8 mouse cellular contexts compared by ENCODE assay signal in the genomic region with DNA sequence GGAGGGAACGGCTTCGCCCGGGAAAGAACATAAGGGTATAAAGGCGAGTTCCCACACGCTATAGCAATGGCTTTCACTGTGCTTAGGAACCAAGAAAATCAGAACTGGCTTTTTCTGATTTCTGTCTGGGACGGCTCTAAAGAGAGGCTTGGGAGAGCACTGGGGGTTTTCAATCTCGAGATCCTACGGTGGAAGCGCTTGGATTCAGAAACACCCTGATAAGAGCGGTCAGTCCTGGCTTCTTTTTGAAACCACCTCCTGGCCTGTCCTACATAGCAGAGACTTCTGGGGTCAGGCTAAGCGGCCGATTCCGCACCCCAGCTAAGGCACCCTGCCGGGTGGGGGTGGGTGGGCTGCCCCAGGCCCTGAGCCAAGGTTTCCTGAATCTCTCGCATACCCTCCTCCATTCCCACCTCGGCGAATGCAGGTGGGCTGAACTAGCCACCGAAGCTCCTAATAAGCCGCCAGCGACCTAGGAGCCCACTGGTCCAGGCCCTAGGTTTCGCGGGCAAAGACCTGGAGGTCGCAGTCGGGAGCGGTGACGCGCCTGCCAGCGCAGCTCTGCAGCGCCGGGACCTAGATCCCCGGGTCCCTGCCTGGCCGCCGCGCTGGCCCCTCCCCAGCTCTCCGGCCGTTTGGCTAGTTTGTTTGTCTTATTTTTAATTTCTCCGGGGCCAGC. TPM values are rescaled to one million over a fixed set of nuclear protein-coding genes. Genes with fewer than 3 reads are reported as not detected.
DNase-seq lines count a peak whose midpoint lies in the region; ATAC-seq lines count a peak whose summit lies in the region.

No protein-coding gene starts in this region.

- no peaks in the 10 kb centered on the region for H3K36me3 ChIP-seq in embryonic facial prominence, embryonic 15.5 days
- no peaks in the 10 kb centered on the region for H3K36me3 ChIP-seq in limb, embryonic 11.5 days (ENCODE audit: control insufficient read depth, insufficient read depth, low read length)
- H3K36me3 ChIP-seq in neural tube, embryonic 14.5 days (ENCODE audit: control insufficient read depth, insufficient read depth, low read length), result no peaks in the 10 kb centered on the region

- peak overlapping the region; percentile 81 for H3K9ac ChIP-seq in embryonic facial prominence, embryonic 15.5 days
- peak overlapping the region; percentile 66 for H3K9ac ChIP-seq in limb, embryonic 11.5 days (ENCODE audit: low read length)
- peak overlapping the region; percentile 80 for H3K9ac ChIP-seq in neural tube, embryonic 14.5 days (replicated peaks; ENCODE audit: low read depth, low read length)

- H3K4me2 ChIP-seq in embryonic facial prominence, embryonic 15.5 days (replicated peaks), result peak overlapping the region; percentile 83
- peak overlapping the region; percentile 78 for H3K4me2 ChIP-seq in limb, embryonic 11.5 days (ENCODE audit: low read depth, severe bottlenecking)
- peak overlapping the region; percentile 94 for H3K4me2 ChIP-seq in neural tube, embryonic 14.5 days (ENCODE audit: low read depth, low read length)

- H3K4me3 ChIP-seq in embryonic facial prominence, embryonic 15.5 days (replicated peaks), result peak overlapping the region; percentile 86
- H3K4me3 ChIP-seq in limb, embryonic 11.5 days (ENCODE audit: low read depth, low read length), result peak overlapping the region; percentile 91
- H3K4me3 ChIP-seq in neural tube, embryonic 14.5 days (ENCODE audit: low read depth, low read length), result peak overlapping the region; percentile 88

- H3K9me3 ChIP-seq in embryonic facial prominence, embryonic 15.5 days (replicated peaks), result no peaks in the 10 kb centered on the region
- no peaks in the 10 kb centered on the region for H3K9me3 ChIP-seq in limb, embryonic 11.5 days (ENCODE audit: control insufficient read depth, low read length)
- H3K9me3 ChIP-seq in neural tube, embryonic 14.5 days (ENCODE audit: control insufficient read depth, low read length), result no peaks in the 10 kb centered on the region

- no peaks in the 10 kb centered on the region for H3K27me3 ChIP-seq in embryonic facial prominence, embryonic 15.5 days
- H3K27me3 ChIP-seq in limb, embryonic 11.5 days (ENCODE audit: control insufficient read depth, insufficient read depth, low read length), result no peaks in the 10 kb centered on the region
- no peaks in the 10 kb centered on the region for H3K27me3 ChIP-seq in neural tube, embryonic 14.5 days (ENCODE audit: control insufficient read depth, insufficient read depth, low read length)

- DNase-seq in frontal cortex, postnatal 36 days (ENCODE audit: low spot score in 2 of 2), result no peak
- DNase-seq in 416B (ENCODE audit: low read depth), result peak; percentile 40
- DNase-seq in limb, embryonic 11.5 days (ENCODE audit: low spot score), result no peak
- no peak for DNase-seq in embryo, embryonic 11 days
- DNase-seq in kidney, postnatal 36 days, result no peak

- WGBS in embryonic facial prominence, embryonic 15.5 days, result 4% methylated on average over 37 of the region's 37 CpGs
- WGBS in limb, embryonic 11.5 days, result 3% methylated on average over 37 of the region's 37 CpGs
- WGBS in neural tube, embryonic 14.5 days, result 1% methylated on average over 37 of the region's 37 CpGs

- ATAC-seq in frontal cortex, adult (ENCODE audit: low TSS enrichment), result peak; percentile 39
- peak; percentile 55; the same call in 1 of the 2 replicates for ATAC-seq in embryonic facial prominence, embryonic 15.5 days (ENCODE audit: insufficient number of reproducible peaks, low FRiP score, low TSS enrichment, low read depth)
- peak; percentile 61 for ATAC-seq in limb, embryonic 11.5 days (ENCODE audit: insufficient number of reproducible peaks, low FRiP score, low TSS enrichment, low read depth)
- peak; percentile 79 for ATAC-seq in neural tube, embryonic 14.5 days (ENCODE audit: low read depth)

- peak overlapping the region; percentile 98 for H3K27ac ChIP-seq in embryonic facial prominence, embryonic 15.5 days (replicated peaks)
- H3K27ac ChIP-seq in limb, embryonic 11.5 days (replicated peaks; ENCODE audit: low read depth, low read length), result peak overlapping the region; percentile 70
- H3K27ac ChIP-seq in neural tube, embryonic 14.5 days (ENCODE audit: low read depth, low read length), result peak overlapping the region; percentile 97

- H3K4me1 ChIP-seq in embryonic facial prominence, embryonic 15.5 days, result peaks cover 40% of the 10 kb centered on the region
- peaks cover 9% of the 10 kb centered on the region for H3K4me1 ChIP-seq in limb, embryonic 11.5 days (ENCODE audit: control insufficient read depth, insufficient read depth, low read length)
- H3K4me1 ChIP-seq in neural tube, embryonic 14.5 days (ENCODE audit: control insufficient read depth, insufficient read depth, low read length), result peaks cover 25% of the 10 kb centered on the region

RNA-seq across cellular contexts. Expression of gene Cdkn1b, which starts 0.6 kb away (rescaled TPM):
- 17.0 and 18.8 TPM in 2 replicates for polyA plus RNA-seq in embryonic facial prominence, embryonic 15.5 days (2015; fragmentation: Nextera tagmentation; extraction: Ambion mirVana)
- 13.7 and 16.1 TPM in 2 replicates for polyA plus RNA-seq in limb, embryonic 11.5 days (2014; fragmentation: Nextera tagmentation; extraction: Ambion mirVana)
- 16.7 and 17.5 TPM in 2 replicates for polyA plus RNA-seq in neural tube, embryonic 14.5 days (2014; fragmentation: Nextera tagmentation; extraction: Ambion mirVana)

RNA-seq across cellular contexts. Expression of gene Gpr19, which starts 21.3 kb away (rescaled TPM):
- polyA plus RNA-seq in embryonic facial prominence, embryonic 15.5 days (2015; fragmentation: Nextera tagmentation; extraction: Ambion mirVana), result 6.8 and 7.4 TPM in 2 replicates
- 8.9 and 9.8 TPM in 2 replicates for polyA plus RNA-seq in limb, embryonic 11.5 days (2014; fragmentation: Nextera tagmentation; extraction: Ambion mirVana)
- polyA plus RNA-seq in neural tube, embryonic 14.5 days (2014; fragmentation: Nextera tagmentation; extraction: Ambion mirVana), result 35.9 and 37.3 TPM in 2 replicates
